In genomic region chr1:192598380-192598779, GRCm38 (mm10) we compare ENCODE assay signal across 8 mouse cellular contexts.
DNase-seq lines count a peak whose midpoint lies in the region; ATAC-seq and TF ChIP-seq lines count a peak whose summit lies in the region.

No protein-coding gene starts in this region.

- H3K9me3 ChIP-seq in heart, postnatal 0 days (replicated peaks; ENCODE audit: control insufficient read depth, low read length) = no peaks in the 10 kb centered on the region
- H3K9me3 ChIP-seq in liver, postnatal 0 days (ENCODE audit: low read length) = no peaks in the 10 kb centered on the region

- TF ChIP-seq CTCF in heart, postnatal 0 days (IDR thresholded peaks at IDR 0.05; ENCODE audit: low read depth) = peak; percentile 73
- TF ChIP-seq CTCF in liver, postnatal 0 days (IDR thresholded peaks at IDR 0.05; ENCODE audit: low read depth) = peak; percentile 70

- ATAC-seq in heart, postnatal 0 days (ENCODE audit: insufficient read depth, low read depth) = peak; percentile 67; the same call in 1 of the 2 replicates
- ATAC-seq in liver, postnatal 0 days = 0 out of 2 replicates have a peak, but pooled peaks have one; percentile 31

- H3K27me3 ChIP-seq in heart, postnatal 0 days (ENCODE audit: control insufficient read depth, insufficient read depth, low read length) = no peaks in the 10 kb centered on the region
- H3K27me3 ChIP-seq in liver, postnatal 0 days (ENCODE audit: insufficient read depth, low read length) = no peaks in the 10 kb centered on the region

- no peak overlapping the region for H3K4me2 ChIP-seq in heart, postnatal 0 days (ENCODE audit: low read depth, low read length)
- no peak overlapping the region for H3K4me2 ChIP-seq in liver, postnatal 0 days (ENCODE audit: low read depth, low read length)

- no peak for TF ChIP-seq EP300 in heart, postnatal 0 days (IDR thresholded peaks at IDR 0.05; ENCODE audit: low read depth)
- no peak for TF ChIP-seq EP300 in liver, postnatal 0 days (IDR thresholded peaks at IDR 0.05; ENCODE audit: low read depth)

- no peak overlapping the region for H3K4me3 ChIP-seq in heart, postnatal 0 days (ENCODE audit: low read depth, low read length)
- no peak overlapping the region for H3K4me3 ChIP-seq in liver, postnatal 0 days (ENCODE audit: low read depth, low read length)

- H3K36me3 ChIP-seq in heart, postnatal 0 days (replicated peaks; ENCODE audit: control insufficient read depth, insufficient read depth, low read length) = no peaks in the 10 kb centered on the region
- no peaks in the 10 kb centered on the region for H3K36me3 ChIP-seq in liver, postnatal 0 days (replicated peaks; ENCODE audit: insufficient read depth, low read length)

- 48% methylated on average over 2 of the region's 2 CpGs for WGBS in heart, postnatal 0 days
- 46% methylated on average over 2 of the region's 2 CpGs for WGBS in liver, postnatal 0 days (ENCODE audit: insufficient replicate concordance)

- no peaks in the 10 kb centered on the region for H3K4me1 ChIP-seq in heart, postnatal 0 days (ENCODE audit: control insufficient read depth, insufficient read depth)
- H3K4me1 ChIP-seq in liver, postnatal 0 days (ENCODE audit: insufficient read depth) = no peaks in the 10 kb centered on the region

- peak; percentile 24 for DNase-seq in CD4-positive helper T cell, adult 2 months (ENCODE audit: low read depth, low spot score)
- DNase-seq in brain, embryonic 18.5 days (ENCODE audit: low read depth, low spot score) = peak; percentile 45
- DNase-seq in fibroblast of lung, adult 2 months (ENCODE audit: low read depth) = peak; percentile 40
- peak; percentile 54 for DNase-seq in heart, postnatal 0 days (ENCODE audit: low spot score)
- DNase-seq in kidney, postnatal 25 days = peak; percentile 81 to 93
- DNase-seq in liver, postnatal 0 days = peak; percentile 78
- peak; percentile 46 for DNase-seq in ovary, adult 18-20 months (ENCODE audit: low spot score)
- peak; percentile 56 for DNase-seq in testis, postnatal 14 days (ENCODE audit: low spot score)

- H3K27ac ChIP-seq in heart, postnatal 0 days (ENCODE audit: low read depth) = no peak overlapping the region
- no peak overlapping the region for H3K27ac ChIP-seq in liver, postnatal 0 days (ENCODE audit: low read depth)

- no peak overlapping the region for H3K9ac ChIP-seq in heart, postnatal 0 days (replicated peaks; ENCODE audit: low read depth, low read length)
- H3K9ac ChIP-seq in liver, postnatal 0 days (replicated peaks) = no peak overlapping the region

Comparison
In these comparisons a context has a peak if more than half of its experiments do, and no peak if none do; other contexts are left out.
1. DNase-seq: peak in every context shown above with its lines; median percentile 87 in kidney, postnatal 25 days; 78 in liver, postnatal 0 days; 56 in testis, postnatal 14 days; 54 in heart, postnatal 0 days; 46 in ovary, adult 18-20 months; 45 in brain, embryonic 18.5 days; 40 in fibroblast of lung, adult 2 months; 24 in CD4-positive helper T cell, adult 2 months.